Mouse (Mus musculus) myocyte (in vitro differentiated cells): ENCODE data around the gene Eya4. TPM values are rescaled to one million over a fixed set of nuclear protein-coding genes. Genes with fewer than 3 reads are reported as not detected.

Experiments
- H3K27me3 ChIP-seq: one replicate; pipeline ENCODE4 v1.6.1; 2011; ENCODE audit not compliant: control insufficient read depth, insufficient read depth, insufficient read length
- H3K36me3 ChIP-seq: one replicate; pipeline ENCODE4 v1.6.1; 2011; ENCODE audit not compliant: control insufficient read depth, insufficient read depth
- H3K4me2 ChIP-seq: one replicate; pipeline ENCODE4 v1.6.1; 2011; ENCODE audit warnings: low read depth, control low read depth
- H3K4me3 ChIP-seq: one replicate; pipeline ENCODE4 v1.5.1; 2011; ENCODE audit warnings: mild to moderate bottlenecking, control low read depth, moderate library complexity
- H3K79me2 ChIP-seq: one replicate; pipeline ENCODE4 v1.6.1; 2011; ENCODE audit not compliant: control insufficient read depth, insufficient read depth
- H3ac ChIP-seq: one replicate; pipeline ENCODE4 v1.6.1; 2011; ENCODE audit not compliant: control insufficient read depth, insufficient read length
- CEBPB ChIP-seq: IDR thresholded peaks from 2 replicates; pipeline ENCODE4 v1.6.1; 2011; ENCODE audit warnings: mild to moderate bottlenecking, moderate library complexity; ENCODE audit not compliant: poor library complexity, insufficient read depth, severe bottlenecking
- E2F4 ChIP-seq: IDR thresholded peaks from one replicate; pipeline ENCODE4 v1.6.1; 2011; ENCODE audit warnings: mild to moderate bottlenecking, control low read depth, moderate library complexity; ENCODE audit not compliant: insufficient read depth
- MAX ChIP-seq: IDR thresholded peaks from one replicate; pipeline ENCODE4 v1.6.1; 2011; ENCODE audit warnings: low read depth, mild to moderate bottlenecking, control low read depth
- MYOD1 ChIP-seq, 3 experiments: IDR thresholded peaks; one replicate each; pipeline ENCODE4 v1.6.1; 2011; ENCODE audit warnings: control low read depth in 2 of 3, low read depth in 2 of 3, mild to moderate bottlenecking in 2 of 3, moderate library complexity in 1 of 3; ENCODE audit not compliant: insufficient read length in 2 of 3, control insufficient read depth in 1 of 3
- MYOG ChIP-seq, 3 experiments: IDR thresholded peaks; one replicate each; pipeline ENCODE4 v1.6.1; 2011; ENCODE audit warnings: control low read depth in 2 of 3, low read depth in 2 of 3, mild to moderate bottlenecking in 2 of 3; ENCODE audit not compliant: insufficient read length in 2 of 3, control insufficient read depth in 1 of 3, insufficient read depth in 1 of 3
- POLR2A ChIP-seq: IDR thresholded peaks from one replicate; pipeline ENCODE4 v1.6.1; 2011; ENCODE audit warnings: low read depth, mild to moderate bottlenecking, control low read depth, moderate library complexity; ENCODE audit not compliant: insufficient read length
- POLR2AphosphoS2 ChIP-seq: IDR thresholded peaks from one replicate; pipeline ENCODE4 v1.6.1; 2011; ENCODE audit warnings: low read depth, control low read depth; ENCODE audit not compliant: insufficient read length
- REST ChIP-seq: IDR thresholded peaks from one replicate; pipeline ENCODE4 v1.6.1; 2011; ENCODE audit warnings: mild to moderate bottlenecking, control low read depth, moderate library complexity; ENCODE audit not compliant: insufficient read depth, insufficient read length
- SRF ChIP-seq: IDR thresholded peaks from one replicate; pipeline ENCODE4 v1.6.1; 2011; ENCODE audit warnings: low read depth; ENCODE audit not compliant: control insufficient read depth, insufficient read length
- TCF12 ChIP-seq: IDR thresholded peaks from one replicate; pipeline ENCODE4 v1.6.1; 2011; ENCODE audit warnings: mild to moderate bottlenecking, control low read depth; ENCODE audit not compliant: poor library complexity, insufficient read depth, severe bottlenecking
- TCF3 ChIP-seq: IDR thresholded peaks from one replicate; pipeline ENCODE4 v1.6.1; 2011; ENCODE audit warnings: low read depth, control low read depth; ENCODE audit not compliant: insufficient read length
- USF1 ChIP-seq: IDR thresholded peaks from one replicate; pipeline ENCODE4 v1.6.1; 2011; ENCODE audit warnings: low read depth, mild to moderate bottlenecking, control low read depth, moderate library complexity
- polyA plus RNA-seq: library from polyadenylated mRNA; unstranded; fragments of >200 nt; fragmentation: generic; extraction: Trizol; gene quantifications from one replicate; pipeline ENCODE4 v1.2.1, GENCODE M21; 2012; ENCODE audit warnings: missing spikeins

The Eya4 gene
- polyA plus RNA-seq, 1 experiment, result 8.8 TPM

- peaks cover 26% of the 10 kb centered on the region for H3K36me3 ChIP-seq
Measured at GRCm38 (mm10) chr10:23120437-23120836, 230.1 kb downstream of the Eya4 start.

DNA sequence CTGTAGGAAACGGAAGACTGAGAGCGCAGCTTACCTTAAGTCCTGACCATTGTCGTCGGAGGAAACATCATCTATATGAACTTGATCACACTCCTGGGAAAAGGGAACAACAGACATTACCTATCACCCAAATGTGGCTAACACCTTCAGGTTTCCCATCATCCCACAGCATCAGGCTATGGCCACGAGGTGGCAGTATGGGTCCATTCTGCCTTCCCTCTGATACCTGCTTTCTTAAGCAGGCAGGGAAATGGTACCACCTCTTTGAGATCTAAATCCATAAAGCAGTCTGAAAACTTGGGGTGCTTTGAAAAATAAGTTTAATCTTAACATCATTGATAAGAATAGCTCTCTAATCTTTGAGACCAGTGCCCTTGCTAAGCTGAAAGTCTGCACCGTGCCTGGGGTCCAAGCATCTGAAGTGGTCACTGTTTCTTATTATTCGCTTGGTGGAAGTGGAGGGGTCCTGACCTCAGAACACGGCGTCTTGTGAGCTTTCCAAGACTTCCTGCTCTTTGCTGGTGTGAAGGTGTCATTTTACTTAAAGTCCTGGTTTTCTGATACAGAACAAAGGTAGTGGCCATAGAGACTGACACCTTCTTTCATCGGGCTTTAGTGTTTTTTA lies 233.7 kb downstream of the Eya4 start:
- Histone ChIP-seq H3K27me3 (no peaks in the 10 kb centered on the region), H3K4me2 (no peak overlapping the region), H3K79me2 (no peaks in the 10 kb centered on the region), H3ac (no peak overlapping the region), H3K36me3 (peaks cover 32% of the 10 kb centered on the region), H3K4me3 (no peak overlapping the region)
- no peak for TF ChIP-seq SRF
- peak in 1 of 3 experiments; percentile 19 for TF ChIP-seq MYOD1 (IDR thresholded peaks at IDR 0.05; ENCODE audit: control insufficient read depth in 1 of 3, insufficient read length in 2 of 3, low read depth in 2 of 3)
- no peak for TF ChIP-seq POLR2A
- no peak for TF ChIP-seq CEBPB
- TF ChIP-seq MAX, result no peak
- TF ChIP-seq TCF12, result no peak

More at GRCm38 (mm10) chr10:23120437-23120836, 230.1 kb downstream of the Eya4 start:
- no peak overlapping the region for H3K4me3 ChIP-seq
- H3K4me2 ChIP-seq, result no peak overlapping the region
- no peak overlapping the region for H3ac ChIP-seq
- TF ChIP-seq MYOG (IDR thresholded peaks at IDR 0.05; ENCODE audit: control insufficient read depth in 1 of 3, insufficient read depth in 1 of 3, insufficient read length in 2 of 3, low read depth in 2 of 3), result no peak
- TF ChIP-seq SRF, result no peak
- no peak for TF ChIP-seq POLR2AphosphoS2
- no peaks in the 10 kb centered on the region for H3K27me3 ChIP-seq
- H3K79me2 ChIP-seq, result no peaks in the 10 kb centered on the region

GRCm38 (mm10) chr10:23116063-23116462 lies 234.5 kb downstream of the Eya4 start:
- TF ChIP-seq USF1, result no peak
- no peak for TF ChIP-seq MAX
- no peak for TF ChIP-seq TCF3
- no peak for TF ChIP-seq POLR2A
- TF ChIP-seq MYOD1 (IDR thresholded peaks at IDR 0.05; ENCODE audit: control insufficient read depth in 1 of 3, insufficient read length in 2 of 3, low read depth in 2 of 3), result no peak
- no peak for TF ChIP-seq POLR2AphosphoS2
- no peak for TF ChIP-seq MYOG (IDR thresholded peaks at IDR 0.05; ENCODE audit: control insufficient read depth in 1 of 3, insufficient read depth in 1 of 3, insufficient read length in 2 of 3, low read depth in 2 of 3)
- no peak for TF ChIP-seq CEBPB
- TF ChIP-seq REST, result no peak
- Histone ChIP-seq H3K36me3 (peaks cover 29% of the 10 kb centered on the region), H3K4me3 (no peak overlapping the region), H3K4me2 (no peak overlapping the region), H3K79me2 (no peaks in the 10 kb centered on the region), H3K27me3 (no peaks in the 10 kb centered on the region), H3ac (no peak overlapping the region)

- H3ac ChIP-seq, result no peak overlapping the region
- TF ChIP-seq MAX (no peak), POLR2AphosphoS2 (no peak), POLR2A (no peak), TCF3 (no peak), REST (no peak), USF1 (no peak), MYOD1 (IDR thresholded peaks at IDR 0.05; ENCODE audit: control insufficient read depth in 1 of 3, insufficient read length in 2 of 3, low read depth in 2 of 3) (no peak), TCF12 (no peak), MYOG (IDR thresholded peaks at IDR 0.05; ENCODE audit: control insufficient read depth in 1 of 3, insufficient read depth in 1 of 3, insufficient read length in 2 of 3, low read depth in 2 of 3) (no peak), E2F4 (no peak), CEBPB (no peak), SRF (no peak)
Measured at GRCm38 (mm10) chr10:23115321-23115720, 235.3 kb downstream of the Eya4 start.

GRCm38 (mm10) chr10:23108122-23108521 lies 242.5 kb downstream of the Eya4 start:
- Histone ChIP-seq H3K79me2 (no peaks in the 10 kb centered on the region), H3K27me3 (no peaks in the 10 kb centered on the region), H3K4me3 (no peak overlapping the region), H3ac (no peak overlapping the region), H3K4me2 (no peak overlapping the region), H3K36me3 (no peaks in the 10 kb centered on the region)
- TF ChIP-seq POLR2AphosphoS2 (no peak), SRF (no peak), E2F4 (no peak), MYOD1 (IDR thresholded peaks at IDR 0.05; ENCODE audit: control insufficient read depth in 1 of 3, insufficient read length in 2 of 3, low read depth in 2 of 3) (no peak), CEBPB (no peak), MYOG (IDR thresholded peaks at IDR 0.05; ENCODE audit: control insufficient read depth in 1 of 3, insufficient read depth in 1 of 3, insufficient read length in 2 of 3, low read depth in 2 of 3) (no peak), TCF3 (no peak), TCF12 (no peak), REST (no peak), MAX (no peak)

More at GRCm38 (mm10) chr10:23115321-23115720, 235.3 kb downstream of the Eya4 start:
- H3K79me2 ChIP-seq, result no peaks in the 10 kb centered on the region
- no peak overlapping the region for H3K4me2 ChIP-seq
- no peaks in the 10 kb centered on the region for H3K27me3 ChIP-seq
- H3K4me3 ChIP-seq, result no peak overlapping the region
- peaks cover 29% of the 10 kb centered on the region for H3K36me3 ChIP-seq
